Mouse (Mus musculus) adrenal gland, postnatal 4 days (tissue): Measurements from ENCODE around the gene Gm20388. TPM values are rescaled to one million over a fixed set of nuclear protein-coding genes. Genes with fewer than 3 reads are reported as not detected.

Source experiments
- DNase-seq, 2 experiments: peaks; one replicate each; pipeline ENCODE4 v3.0.0; 2021 to 2022; ENCODE audit warnings: low spot score in 2 of 2, mixed read lengths in 2 of 2
- total RNA-seq, 2 experiments: library from RNA; stranded (reverse); gene quantifications; 2 replicates each; pipeline ENCODE4 v1.2.3; 2021

Gm20388 gene
- total RNA-seq, 2 experiments from 2014 or later: 8.8 TPM; not detected in 1

DNA sequence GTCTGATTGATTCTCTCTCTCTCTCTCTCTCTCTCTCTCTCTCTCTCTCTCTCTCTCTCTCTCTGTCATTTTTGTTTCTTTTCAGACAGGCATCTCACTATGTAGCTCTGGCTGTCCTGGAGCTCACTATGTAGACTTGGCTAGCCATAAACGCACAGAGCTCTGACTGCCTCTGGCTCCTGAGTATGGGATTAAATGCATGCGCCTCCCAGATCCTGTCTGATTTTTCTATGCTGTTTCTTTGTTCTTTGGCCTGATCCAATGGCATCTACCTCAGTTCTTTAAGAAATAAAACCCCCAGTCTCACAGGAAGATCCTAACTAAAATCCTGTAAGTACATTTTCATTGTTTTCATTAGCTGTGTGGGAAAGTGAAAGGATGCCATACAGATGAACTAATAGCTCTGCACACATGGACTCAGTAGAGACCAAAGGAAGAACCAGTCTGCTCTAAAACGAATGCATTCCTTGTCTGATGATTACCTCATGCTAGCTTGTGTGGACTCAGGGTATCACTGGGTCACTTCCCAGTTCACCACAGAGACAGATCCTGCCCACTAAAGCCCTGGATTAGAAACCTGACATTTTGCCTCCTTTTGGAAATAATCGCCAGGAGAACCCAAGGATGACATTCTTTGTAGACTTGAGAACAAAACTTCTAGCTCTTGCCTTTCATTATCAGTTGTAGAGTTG lies 4156.6 kb downstream of the Gm20388 start:
- DNase-seq: no peak

DNA sequence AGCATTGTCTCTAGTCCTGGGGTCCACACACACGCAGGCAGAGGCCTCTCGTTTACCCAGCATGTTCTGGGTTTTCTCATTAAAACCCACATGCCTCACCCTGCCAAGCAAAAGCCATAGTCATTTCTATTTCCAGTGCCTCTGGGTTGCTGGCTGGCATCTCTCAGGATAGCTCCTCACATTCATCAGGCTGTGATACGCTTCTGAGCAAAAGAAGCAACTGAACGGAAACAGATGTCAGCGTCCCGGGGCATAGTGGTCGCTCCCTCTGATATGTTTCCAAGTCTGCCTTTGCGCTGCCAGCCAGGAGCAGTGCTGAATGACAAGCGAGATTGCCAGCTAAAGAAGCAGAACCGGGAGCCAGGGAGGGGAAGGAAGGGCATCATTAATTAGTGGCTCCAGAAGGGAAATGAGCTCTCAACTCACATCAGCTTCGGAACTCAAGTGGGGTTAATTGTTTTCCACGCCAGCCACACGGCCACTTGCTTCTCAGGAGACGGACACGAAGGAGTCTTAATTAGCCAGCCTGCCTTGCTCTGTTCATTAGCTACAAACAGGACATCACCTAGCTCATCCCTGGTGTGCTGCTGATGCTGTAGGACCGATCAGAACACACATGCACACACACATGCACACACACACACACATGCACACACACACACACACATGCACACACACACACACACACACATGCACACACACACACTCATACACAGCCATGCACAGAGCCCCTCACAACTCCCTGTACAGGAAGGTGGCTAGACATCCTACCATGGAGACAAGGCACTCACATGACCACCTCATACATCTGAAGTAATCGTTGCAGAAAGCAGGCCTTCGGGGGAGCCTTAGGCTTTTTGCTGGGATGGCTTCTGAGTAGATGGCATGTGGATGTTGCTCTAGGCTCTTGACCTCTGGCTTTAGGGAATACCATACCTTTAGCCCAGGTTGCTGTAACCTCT lies 4160.0 kb downstream of the Gm20388 start:
- DNase-seq: no peak

DNA sequence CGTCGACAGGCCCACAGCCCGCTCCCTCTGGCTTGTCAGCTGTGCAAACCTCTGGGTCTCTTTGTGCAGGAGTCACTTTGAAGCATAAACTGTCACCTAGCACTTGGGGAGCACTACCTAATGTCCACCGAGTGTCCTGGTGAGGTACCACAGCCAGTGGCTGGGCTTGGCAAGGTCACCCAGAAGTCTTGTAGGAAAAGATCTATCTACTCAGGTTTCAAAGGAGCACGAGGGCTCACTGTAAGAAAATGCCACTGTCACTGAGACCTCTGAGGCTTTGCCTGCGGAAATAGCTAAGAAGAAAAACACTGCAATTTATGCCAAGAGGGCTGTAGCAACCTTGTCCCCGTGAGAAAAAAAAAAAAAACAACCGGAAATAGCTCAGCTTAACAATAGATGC lies 4165.3 kb downstream of the Gm20388 start:
- DNase-seq: no peak

- DNase-seq: no peak
These were observed 4165.8 kb downstream of the Gm20388 start for GRCm38 (mm10) chr8:124076416-124076815.

DNA sequence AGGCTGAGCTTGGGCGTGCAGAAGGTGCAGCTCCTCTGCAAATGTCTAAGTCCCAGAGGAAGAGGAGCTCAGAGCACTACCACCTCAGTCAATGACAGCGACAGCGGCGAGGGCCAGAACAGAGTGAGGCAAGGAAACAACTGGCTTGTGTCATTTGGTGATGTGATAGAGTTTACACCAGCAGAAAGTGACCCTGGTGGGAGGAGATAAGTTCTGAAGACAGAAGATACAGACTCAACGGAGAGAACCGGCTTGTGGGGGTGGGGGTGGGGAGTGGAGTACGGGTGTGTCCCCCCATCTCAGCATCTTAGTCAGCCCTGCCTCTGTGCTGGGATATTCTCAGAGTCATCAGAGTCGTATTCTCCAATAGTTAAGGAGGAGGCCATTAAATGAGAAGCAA lies 4166.7 kb downstream of the Gm20388 start:
- no peak for DNase-seq

- DNase-seq: no peak
These were observed 4167.4 kb downstream of the Gm20388 start for GRCm38 (mm10) chr8:124077998-124078397.

GRCm38 (mm10) chr8:124078969-124079368 lies 4168.3 kb downstream of the Gm20388 start:
- DNase-seq: no peak

- no peak for DNase-seq
These were observed 4170.1 kb downstream of the Gm20388 start for GRCm38 (mm10) chr8:124080467-124081326.

GRCm38 (mm10) chr8:124082616-124083015 lies 4172.0 kb downstream of the Gm20388 start:
- no peak for DNase-seq

- no peak for DNase-seq
These were observed 4173.0 kb downstream of the Gm20388 start for GRCm38 (mm10) chr8:124083611-124084010.

DNA sequence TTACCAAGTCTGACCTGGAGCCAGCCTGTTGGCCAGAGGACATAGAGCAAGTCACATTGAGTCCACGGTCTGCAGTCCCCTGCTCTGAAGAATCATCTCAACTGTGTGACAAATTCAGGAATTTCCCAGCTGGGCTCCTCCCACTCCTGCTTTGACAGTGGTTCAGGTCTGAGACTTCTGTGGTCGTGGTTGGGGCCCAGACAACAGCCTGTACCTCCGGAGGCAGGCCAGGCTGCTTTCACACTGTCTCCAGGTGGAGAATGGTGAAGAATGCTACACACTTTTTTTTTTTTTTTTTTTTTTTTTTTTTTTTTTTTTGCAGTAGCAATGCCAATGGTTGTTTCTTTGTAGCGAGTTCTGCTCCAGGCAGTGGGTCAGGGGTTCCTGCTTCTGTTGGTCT lies 4175.0 kb downstream of the Gm20388 start:
- no peak for DNase-seq

- no peak for DNase-seq
These were observed 4177.5 kb downstream of the Gm20388 start for GRCm38 (mm10) chr8:124088092-124088613.

- DNase-seq: no peak
These were observed 4178.4 kb downstream of the Gm20388 start for GRCm38 (mm10) chr8:124089016-124089415.

DNA sequence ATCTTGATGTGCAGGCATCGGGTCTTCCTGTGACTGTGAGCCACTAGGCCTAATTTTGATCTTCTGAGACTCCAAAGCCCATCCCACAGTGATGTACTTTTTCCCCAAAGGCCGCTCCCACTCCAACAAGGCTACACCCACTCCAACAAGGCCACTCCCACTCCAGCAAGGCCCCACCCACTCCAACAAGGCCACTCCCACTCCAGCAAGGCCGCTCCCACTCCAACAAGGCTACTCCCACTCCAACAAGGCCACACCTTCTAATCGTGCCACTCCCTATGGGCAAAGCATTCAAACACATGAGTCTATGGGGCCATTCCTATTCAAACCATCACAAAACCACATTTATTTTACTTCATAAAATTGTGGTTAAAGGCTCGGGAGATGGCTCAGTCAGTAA lies 4179.8 kb downstream of the Gm20388 start:
- DNase-seq: no peak

GRCm38 (mm10) chr8:124098953-124099622 lies 4188.4 kb downstream of the Gm20388 start:
- no peak for DNase-seq

- no peak for DNase-seq
These were observed 4189.0 kb downstream of the Gm20388 start for GRCm38 (mm10) chr8:124099623-124099965.

- DNase-seq: no peak
These were observed 4195.2 kb downstream of the Gm20388 start for GRCm38 (mm10) chr8:124105869-124106268.

GRCm38 (mm10) chr8:124106328-124107195 lies 4195.9 kb downstream of the Gm20388 start:
- no peak for DNase-seq

- DNase-seq: no peak
These were observed 4202.5 kb downstream of the Gm20388 start for GRCm38 (mm10) chr8:124113108-124113507.

DNA sequence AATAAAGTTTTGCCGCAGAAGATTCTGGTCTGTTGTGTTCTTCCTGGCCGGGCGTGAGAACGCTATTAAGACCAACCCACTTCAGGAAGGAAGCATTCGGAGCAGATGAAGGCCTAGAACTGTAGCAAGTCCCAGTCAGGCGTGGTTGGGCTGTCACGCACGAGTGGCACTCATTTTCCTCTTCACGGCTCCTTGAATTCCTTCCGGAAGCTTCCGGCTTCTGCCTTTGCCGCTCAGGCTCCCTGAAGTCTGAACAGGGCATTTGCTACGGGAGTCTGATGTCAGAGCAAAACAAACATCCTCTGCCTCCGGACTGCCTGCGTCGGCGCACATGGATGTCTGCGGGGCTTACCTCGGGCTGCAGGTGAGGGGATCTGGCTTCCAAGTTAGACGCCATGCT lies 4214.6 kb downstream of the Gm20388 start:
- DNase-seq: no peak
